Mouse (Mus musculus) activated CD4-positive, CD25-positive, alpha-beta regulatory T cell, adult 9 weeks (primary cell): ENCODE data around the gene Gm19402. TPM values are rescaled to one million over a fixed set of nuclear protein-coding genes. Genes with fewer than 3 reads are reported as not detected.

Source experiments
- polyA plus RNA-seq: library from polyadenylated mRNA; unstranded; fragments of 100-300 nt; shearing (Covaris generic); gene quantifications from one replicate; pipeline ENCODE4 v1.2.1, GENCODE M21; 2017

Gm19402 gene
- not detected for polyA plus RNA-seq

DNA sequence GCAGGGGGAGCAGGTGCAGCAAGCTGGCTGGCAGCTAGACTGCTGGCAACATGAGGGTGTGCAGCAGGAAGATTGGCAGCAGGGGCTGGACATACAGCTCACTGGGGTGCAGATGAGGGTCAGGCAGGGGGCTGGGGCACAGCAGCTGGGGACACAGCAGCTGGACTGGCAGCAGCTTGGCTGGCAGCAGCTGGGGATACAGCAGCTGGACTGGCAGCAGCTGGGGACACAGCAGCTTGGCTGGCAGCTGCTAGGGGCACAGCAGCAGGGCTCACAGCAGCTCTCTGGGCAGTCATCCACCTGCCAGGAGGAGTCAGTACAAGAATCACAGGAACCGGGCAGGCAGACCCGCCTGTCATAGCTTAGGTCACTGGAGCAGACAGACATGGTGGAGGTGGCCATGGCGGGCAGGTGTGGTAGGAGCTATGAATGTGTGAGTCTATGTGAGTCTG is at the start of gene Gm19402:
Gm19402 (minus strand) TSS at position 402 of the 452 bp plus-strand sequence.

GRCm38 (mm10) chr10:77726186-77726585 is 35.6 kb upstream of the Gm19402 start, which contains the start of gene Gm10100:
Gene Gm10100, plus strand, starts transcription at chr10:77726486.

GRCm38 (mm10) chr10:77720299-77720698 is 29.7 kb upstream of the Gm19402 start, which contains the start of gene Krtap12-1:
Gene Krtap12-1, plus strand, starts transcription at chr10:77720599.

GRCm38 (mm10) chr10:77715507-77715906 is 24.9 kb upstream of the Gm19402 start, which contains the start of gene Gm10142:
Gene Gm10142, plus strand, starts transcription at chr10:77715807.

GRCm38 (mm10) chr10:77711157-77711556 is 20.6 kb upstream of the Gm19402 start, which contains the start of gene Gm10024:
Gene Gm10024, plus strand, starts transcription at chr10:77711457.

GRCm38 (mm10) chr10:77706326-77706725 is 15.8 kb upstream of the Gm19402 start, which contains the start of gene Gm10272:
Gene Gm10272, plus strand, starts transcription at chr10:77706626.

DNA sequence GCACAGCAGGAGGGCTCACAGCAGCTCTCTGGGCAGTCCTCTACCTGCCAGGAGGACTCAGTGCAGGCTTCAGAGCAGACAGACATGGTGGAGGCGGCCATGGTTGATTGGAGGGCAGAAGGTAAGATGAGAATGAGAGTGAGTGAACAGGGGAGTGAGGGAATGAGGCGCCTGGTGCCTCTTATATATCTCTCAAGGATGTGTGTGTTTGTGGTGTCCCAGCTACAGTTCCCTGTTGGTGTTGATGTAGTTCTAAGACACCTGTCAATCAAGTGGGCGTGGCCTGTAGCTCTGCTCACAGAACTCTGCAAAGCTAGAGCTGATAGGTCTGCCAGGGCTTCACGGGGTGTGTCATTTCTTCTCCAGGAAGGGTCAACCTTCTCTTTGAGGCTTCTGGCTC is 6.6 kb upstream of the Gm19402 start, which contains the start of gene Gm9508:
Gm9508 (minus strand) TSS at position 101 of the 400 bp plus-strand sequence.

DNA sequence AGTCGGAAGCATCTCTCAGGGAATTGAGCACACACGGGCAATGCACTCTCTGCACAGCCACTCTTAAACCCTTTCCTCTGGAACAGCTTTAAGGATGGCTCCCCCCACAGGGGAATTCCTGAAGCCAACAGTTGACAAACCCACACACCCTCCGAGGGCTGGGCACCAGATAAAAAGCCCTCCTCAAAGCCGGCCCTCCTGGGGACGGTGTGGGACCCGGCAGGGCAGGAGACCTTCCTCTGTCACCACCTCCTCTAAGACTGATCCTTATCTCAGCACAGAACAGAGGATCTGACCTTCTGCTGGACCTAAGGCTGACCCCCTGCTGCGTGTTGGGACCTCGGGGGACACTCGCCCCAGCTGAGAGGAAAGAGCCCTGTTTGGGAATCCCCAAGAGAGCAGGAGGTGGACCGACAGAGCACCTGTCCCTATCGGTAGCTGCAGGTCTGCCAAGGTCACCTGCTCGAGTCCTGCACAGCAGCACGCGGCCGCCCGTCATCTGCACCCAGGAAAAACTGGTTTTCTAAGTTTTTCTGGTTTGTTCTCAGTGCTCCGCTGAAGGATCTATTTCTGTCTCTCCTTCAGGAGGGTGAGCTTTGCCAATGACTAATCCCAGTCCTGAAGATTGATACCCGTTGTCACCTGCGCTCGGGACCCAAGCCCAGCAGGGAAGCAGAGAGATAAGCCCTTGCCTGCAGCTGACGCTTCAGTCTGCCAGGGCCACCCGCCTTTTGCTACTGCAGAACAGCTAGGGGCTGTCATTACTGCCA is 4.5 kb downstream of the Gm19402 start, which contains the start of gene Tspear:
Tspear (plus strand) TSS at position 675 of the 770 bp plus-strand sequence.

Other genes with a start within 250 kb of the Gm19402 start
- 52.7 TPM for gene Fam207a, start 175.0 kb downstream of the Gm19402 start, polyA plus RNA-seq
- 631 TPM for gene Itgb2, start 160.5 kb downstream of the Gm19402 start, polyA plus RNA-seq
- gene Pttg1ip, start 109.0 kb downstream of the Gm19402 start, polyA plus RNA-seq: 108 TPM
- gene Sumo3, start 84.7 kb downstream of the Gm19402 start, polyA plus RNA-seq: 116 TPM
- gene Gm49325, start 84.6 kb downstream of the Gm19402 start, polyA plus RNA-seq: not detected
- gene Ube2g2, start 68.5 kb downstream of the Gm19402 start, polyA plus RNA-seq: 58.6 TPM
- 0.59 TPM for gene Tspear, start 4.2 kb downstream of the Gm19402 start, polyA plus RNA-seq
- not detected for gene Gm9508, start 6.5 kb upstream of the Gm19402 start, polyA plus RNA-seq
- gene Gm10272, start 15.9 kb upstream of the Gm19402 start, polyA plus RNA-seq: not detected
- not detected for gene Gm10024, start 20.7 kb upstream of the Gm19402 start, polyA plus RNA-seq
- not detected for gene Gm10142, start 25.1 kb upstream of the Gm19402 start, polyA plus RNA-seq
- gene Krtap12-1, start 29.8 kb upstream of the Gm19402 start, polyA plus RNA-seq: not detected
- gene Gm10100, start 35.7 kb upstream of the Gm19402 start, polyA plus RNA-seq: not detected
- gene Gm18596, start 51.9 kb upstream of the Gm19402 start, polyA plus RNA-seq: not detected
- not detected for gene Gm9736, start 60.6 kb upstream of the Gm19402 start, polyA plus RNA-seq
- gene Gm3233, start 68.9 kb upstream of the Gm19402 start, polyA plus RNA-seq: not detected
- gene Gm3238, start 80.6 kb upstream of the Gm19402 start, polyA plus RNA-seq: not detected
- not detected for gene Gm7138, start 86.2 kb upstream of the Gm19402 start, polyA plus RNA-seq
- not detected for gene Gm3250, start 91.8 kb upstream of the Gm19402 start, polyA plus RNA-seq
- not detected for gene Gm7137, start 97.4 kb upstream of the Gm19402 start, polyA plus RNA-seq
- gene Gm9639, start 104.3 kb upstream of the Gm19402 start, polyA plus RNA-seq: not detected
- gene Gm19668, start 108.4 kb upstream of the Gm19402 start, polyA plus RNA-seq: not detected
- gene Gm9507, start 121.1 kb upstream of the Gm19402 start, polyA plus RNA-seq: not detected
- not detected for gene Gm2696, start 123.9 kb upstream of the Gm19402 start, polyA plus RNA-seq
- not detected for gene Krtap10-4, start 136.3 kb upstream of the Gm19402 start, polyA plus RNA-seq
- not detected for gene Krtap10-10, start 145.2 kb upstream of the Gm19402 start, polyA plus RNA-seq
- gene Gm36176, start 156.0 kb upstream of the Gm19402 start, polyA plus RNA-seq: not detected
- gene Gm10318, start 162.1 kb upstream of the Gm19402 start, polyA plus RNA-seq: not detected
- gene Gm3285, start 171.2 kb upstream of the Gm19402 start, polyA plus RNA-seq: not detected
- not detected for gene Lrrc3, start 211.8 kb upstream of the Gm19402 start, polyA plus RNA-seq